Mouse (Mus musculus) frontal cortex, adult 2 months (tissue): ENCODE data around the gene Axin2. TPM values are rescaled to one million over a fixed set of nuclear protein-coding genes. Genes with fewer than 3 reads are reported as not detected.

Experiments used
- DNase-seq, 2 experiments: peaks; one replicate each; pipeline ENCODE4 v3.0.0; 2022; ENCODE audit warnings: low spot score in 1 of 2; ENCODE audit errors: extremely low spot score in 1 of 2
- polyA plus RNA-seq: library from polyadenylated mRNA; depleted of rRNA; stranded (reverse); fragments of >200 nt; gene quantifications from 2 replicates; pipeline ENCODE4 v1.2.3, GENCODE M21; 2012

The Axin2 gene
- polyA plus RNA-seq, 1 experiment = 26.5 TPM

- no peak for DNase-seq
Measured at GRCm38 (mm10) chr11:108928096-108928495, 7.9 kb downstream of the Axin2 start.

- no peak for DNase-seq
Measured at GRCm38 (mm10) chr11:108928752-108929151, 8.6 kb downstream of the Axin2 start.

- no peak for DNase-seq
Measured at GRCm38 (mm10) chr11:108929176-108929575, 9.0 kb downstream of the Axin2 start.

GRCm38 (mm10) chr11:108929700-108930099 lies 9.6 kb downstream of the Axin2 start:
- no peak for DNase-seq

GRCm38 (mm10) chr11:108930612-108931011 lies 10.5 kb downstream of the Axin2 start:
- DNase-seq = no peak

- DNase-seq = no peak
Measured at GRCm38 (mm10) chr11:108933835-108934234, 13.7 kb downstream of the Axin2 start.

GRCm38 (mm10) chr11:108935128-108935868 lies 15.1 kb downstream of the Axin2 start:
- no peak for DNase-seq

GRCm38 (mm10) chr11:108936016-108936792 lies 16.1 kb downstream of the Axin2 start:
- peak in 1 of 2 experiments; percentile 41 for DNase-seq

- peak in 1 of 2 experiments; percentile 64 for DNase-seq
Measured at GRCm38 (mm10) chr11:108940655-108941412, 20.7 kb downstream of the Axin2 start.

- peak; percentile 78 to 89 for DNase-seq
Measured at GRCm38 (mm10) chr11:108941836-108942235, 21.7 kb downstream of the Axin2 start.

- no peak for DNase-seq
Measured at GRCm38 (mm10) chr11:108943741-108944140, 23.6 kb downstream of the Axin2 start.

GRCm38 (mm10) chr11:108945666-108946065 lies 25.5 kb downstream of the Axin2 start:
- peak in 1 of 2 experiments; percentile 70 for DNase-seq

GRCm38 (mm10) chr11:108947425-108948184 lies 27.5 kb downstream of the Axin2 start:
- no peak for DNase-seq

GRCm38 (mm10) chr11:108948501-108948900 lies 28.4 kb downstream of the Axin2 start:
- DNase-seq = no peak

GRCm38 (mm10) chr11:108948931-108949330 lies 28.8 kb downstream of the Axin2 start:
- DNase-seq = no peak

GRCm38 (mm10) chr11:108952343-108952742 lies 32.2 kb downstream of the Axin2 start:
- no peak for DNase-seq

- DNase-seq = no peak
Measured at GRCm38 (mm10) chr11:108955943-108956342, 35.8 kb downstream of the Axin2 start.

- DNase-seq = no peak
Measured at GRCm38 (mm10) chr11:108958349-108958748, 38.2 kb downstream of the Axin2 start.

- no peak for DNase-seq
Measured at GRCm38 (mm10) chr11:108959196-108959595, 39.0 kb downstream of the Axin2 start.

- DNase-seq = no peak
Measured at GRCm38 (mm10) chr11:108961651-108962065, 41.5 kb downstream of the Axin2 start.
